Mouse (Mus musculus) thymus, postnatal 4 days (tissue): Measurements from ENCODE around the gene Gtf2a1l.

Source experiments
- DNase-seq: peaks from one replicate; pipeline ENCODE4 v3.0.0; 2021

Gtf2a1l gene

DNA sequence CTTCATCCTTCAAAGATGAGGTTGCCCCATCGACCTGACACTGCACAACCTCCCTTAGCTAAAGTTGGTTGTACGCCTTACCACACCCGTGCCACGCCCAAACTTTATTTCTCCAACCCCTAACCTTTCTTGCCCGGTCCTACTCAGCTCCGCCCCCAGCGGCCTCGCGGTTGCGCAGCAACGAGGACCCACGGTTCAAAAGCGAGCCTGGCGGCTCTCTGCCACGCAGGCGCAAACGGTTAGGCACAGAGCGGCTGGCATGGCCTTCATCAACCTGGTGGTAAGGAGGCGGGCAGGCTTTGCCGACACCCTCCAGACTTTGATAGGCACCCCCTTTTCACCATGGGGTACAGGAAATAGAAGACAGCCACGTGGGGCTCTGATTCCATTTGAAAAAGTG lies at the start of gene Gtf2a1l:
Gene Gtf2a1l (plus strand): TSS at position 209 of the 400 bp plus-strand sequence.
- peak; percentile 73 for DNase-seq

GRCm38 (mm10) chr17:88620935-88621334 lies 47.5 kb upstream of the Gtf2a1l start:
- DNase-seq = peak; percentile 46

GRCm38 (mm10) chr17:88621374-88621773 lies 47.1 kb upstream of the Gtf2a1l start:
- no peak for DNase-seq

- DNase-seq = no peak
Measured at GRCm38 (mm10) chr17:88622711-88623110, 45.7 kb upstream of the Gtf2a1l start.

GRCm38 (mm10) chr17:88624386-88624785 lies 44.1 kb upstream of the Gtf2a1l start:
- DNase-seq = no peak

GRCm38 (mm10) chr17:88625350-88625749 lies 43.1 kb upstream of the Gtf2a1l start:
- no peak for DNase-seq

DNA sequence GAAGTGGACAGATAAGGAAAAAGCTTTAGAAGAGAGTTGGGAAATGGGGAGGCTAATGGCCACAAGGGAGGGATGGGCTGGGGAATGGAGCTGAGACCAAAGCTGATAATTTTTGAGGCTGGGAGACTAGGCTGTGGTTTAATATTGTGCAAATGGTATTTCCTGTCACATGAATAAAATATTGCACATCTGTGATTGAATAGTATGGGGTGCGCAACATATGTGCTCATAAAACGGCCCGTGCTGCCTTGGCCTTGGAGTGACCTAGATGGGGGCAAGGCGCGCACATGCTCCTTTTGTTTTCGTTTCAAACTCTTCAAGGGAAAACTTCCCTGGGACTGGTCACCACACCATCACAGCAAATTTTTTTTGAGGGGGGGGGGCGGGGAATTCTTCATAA lies 42.5 kb upstream of the Gtf2a1l start:
- DNase-seq = no peak

GRCm38 (mm10) chr17:88626347-88626811 lies 42.1 kb upstream of the Gtf2a1l start:
- no peak for DNase-seq

- no peak for DNase-seq
Measured at GRCm38 (mm10) chr17:88627150-88627549, 41.3 kb upstream of the Gtf2a1l start.

GRCm38 (mm10) chr17:88628676-88629380 lies 39.6 kb upstream of the Gtf2a1l start:
- no peak for DNase-seq

DNA sequence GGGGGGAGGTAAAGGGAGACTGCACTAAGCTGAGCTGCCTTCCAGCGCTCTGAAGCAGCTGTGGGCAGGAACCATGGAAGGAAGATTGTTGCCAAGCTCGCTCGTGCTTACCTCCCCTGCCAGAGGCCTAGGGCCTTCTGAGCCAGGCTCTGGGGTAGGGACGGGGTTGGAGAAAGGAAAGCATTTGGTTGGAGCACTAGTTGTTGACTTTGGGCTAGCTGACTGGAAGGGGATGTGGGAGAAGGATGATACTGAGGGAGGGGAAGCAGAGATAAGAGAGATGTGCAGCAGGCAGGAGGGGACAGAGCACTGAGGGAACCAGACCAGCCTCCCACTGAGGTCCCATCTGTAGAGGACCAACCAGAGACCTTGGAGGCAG lies 39.1 kb upstream of the Gtf2a1l start:
- DNase-seq = peak; percentile 42

- DNase-seq = no peak
Measured at GRCm38 (mm10) chr17:88629931-88630553, 38.4 kb upstream of the Gtf2a1l start.

DNA sequence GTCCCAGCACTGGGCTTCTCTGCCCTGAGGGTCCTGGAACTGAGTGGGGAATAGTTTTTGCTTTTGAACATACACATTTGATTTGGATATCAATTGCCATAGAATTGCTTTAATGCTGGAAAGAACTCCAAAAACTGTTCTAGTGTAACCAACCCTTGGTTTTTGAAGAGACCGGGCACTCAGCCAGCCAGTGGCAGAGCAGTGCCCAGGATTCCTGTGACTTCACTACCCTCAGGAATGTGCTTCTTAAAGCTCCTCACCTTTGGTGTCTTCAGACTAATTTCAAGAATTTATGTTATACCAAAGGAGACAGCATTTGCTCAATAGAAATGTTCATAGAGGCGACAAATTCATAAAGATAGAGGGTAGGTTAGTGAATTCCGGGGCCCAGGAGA lies 37.9 kb upstream of the Gtf2a1l start:
- no peak for DNase-seq

DNA sequence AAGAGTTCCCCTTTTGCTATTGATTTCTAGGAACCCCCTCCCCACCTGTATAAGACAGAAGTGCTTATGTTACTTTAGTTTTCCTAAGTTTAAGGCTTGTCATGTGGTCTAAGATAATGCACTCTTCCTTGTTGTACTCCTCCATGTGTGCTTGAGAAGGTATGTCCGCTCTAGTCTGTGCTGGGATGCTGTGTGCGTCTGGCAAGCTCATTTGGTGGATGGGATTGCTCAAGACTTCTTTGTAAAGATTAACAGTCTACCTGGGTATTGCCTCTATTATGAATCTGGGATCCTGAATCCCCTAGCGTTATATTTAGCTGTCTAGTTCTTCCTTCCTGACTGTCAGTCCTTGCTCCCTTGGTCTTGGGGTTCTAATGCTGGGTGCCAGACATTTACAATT lies 35.8 kb upstream of the Gtf2a1l start:
- DNase-seq = no peak

- DNase-seq = no peak
Measured at GRCm38 (mm10) chr17:88636076-88636475, 32.4 kb upstream of the Gtf2a1l start.

GRCm38 (mm10) chr17:88636587-88636986 lies 31.9 kb upstream of the Gtf2a1l start:
- DNase-seq = no peak

DNA sequence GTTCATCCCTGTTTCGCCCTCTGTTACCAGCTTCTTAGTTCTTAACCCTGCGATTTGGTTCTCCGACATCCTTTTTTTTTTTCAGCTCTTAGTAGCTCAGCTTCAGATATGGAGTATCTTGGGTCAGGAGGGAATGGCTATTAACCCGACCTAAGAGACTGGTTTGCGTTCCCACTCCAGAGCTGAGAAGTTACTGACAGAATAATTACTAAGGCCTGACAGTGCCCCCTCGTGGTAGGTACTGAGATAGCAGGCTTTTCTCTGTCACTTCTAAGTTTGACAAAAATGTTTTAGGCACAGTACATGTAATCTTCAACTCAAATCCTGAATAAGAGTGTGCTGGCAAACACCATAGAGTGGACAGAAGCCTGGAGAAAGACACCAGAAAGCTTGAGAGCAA lies 27.4 kb upstream of the Gtf2a1l start:
- DNase-seq = peak; percentile 86

GRCm38 (mm10) chr17:88641836-88642235 lies 26.6 kb upstream of the Gtf2a1l start:
- no peak for DNase-seq

- DNase-seq = no peak
Measured at GRCm38 (mm10) chr17:88644876-88645275, 23.6 kb upstream of the Gtf2a1l start.

DNA sequence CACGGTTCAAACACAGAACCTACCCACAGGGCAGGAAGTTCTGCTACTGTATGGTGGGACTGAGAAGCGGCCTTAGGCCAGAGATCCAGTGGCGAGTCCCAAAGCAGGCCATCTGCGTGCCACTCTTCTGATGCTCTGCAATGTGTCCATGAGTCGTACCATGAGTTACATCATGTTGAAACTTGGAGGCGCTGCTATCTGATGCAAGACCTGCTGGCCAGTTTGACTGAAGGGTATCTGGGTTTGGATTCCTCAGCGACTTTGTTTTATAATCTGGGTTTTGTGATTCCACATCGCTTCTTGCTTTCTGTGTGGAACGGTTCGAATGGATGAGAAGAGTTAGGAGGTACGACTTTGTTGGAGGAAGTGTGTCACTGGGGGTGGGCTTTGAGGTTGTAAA lies 23.2 kb upstream of the Gtf2a1l start:
- no peak for DNase-seq

- no peak for DNase-seq
Measured at GRCm38 (mm10) chr17:88647149-88647548, 21.3 kb upstream of the Gtf2a1l start.

GRCm38 (mm10) chr17:88652010-88652409 lies 16.4 kb upstream of the Gtf2a1l start:
- peak; percentile 83 for DNase-seq

DNA sequence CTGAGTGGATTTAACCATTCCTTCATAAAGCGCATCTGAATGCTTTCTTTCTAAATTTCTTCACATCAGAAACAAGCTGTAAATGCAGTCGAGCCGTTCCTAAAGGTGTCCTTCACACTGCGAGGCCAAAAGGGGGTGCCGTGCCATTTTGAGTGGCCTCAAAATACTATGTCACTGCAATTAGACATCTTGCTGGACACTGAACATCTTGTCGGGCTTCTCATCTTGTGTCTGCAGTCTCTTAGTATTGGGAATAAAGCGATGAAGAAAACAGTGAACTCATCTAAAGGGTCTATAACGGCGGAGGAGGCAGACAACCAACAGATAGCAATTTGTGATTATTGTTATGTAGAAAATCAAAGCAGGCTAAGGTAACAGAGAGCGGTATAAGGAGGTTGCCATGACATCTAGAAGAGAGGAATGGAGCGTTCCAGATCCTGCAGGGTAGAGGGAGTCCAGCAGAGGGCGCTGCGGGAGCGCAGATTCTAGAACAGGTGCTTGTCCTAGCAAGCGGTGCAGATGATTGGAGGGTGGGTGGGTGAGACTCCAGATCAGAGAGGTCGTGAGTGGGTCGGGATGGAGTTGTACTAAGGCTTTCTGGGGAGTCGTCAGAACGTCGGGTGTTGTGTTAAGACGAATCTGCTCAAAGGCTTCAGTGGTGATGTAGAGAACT lies 15.6 kb upstream of the Gtf2a1l start:
- DNase-seq = peak; percentile 91

GRCm38 (mm10) chr17:88653375-88653769 lies 15.1 kb upstream of the Gtf2a1l start:
- no peak for DNase-seq
